Mouse (Mus musculus) stomach, postnatal 0 days (tissue): ENCODE data around the gene Ahcy. TPM values are rescaled to one million over a fixed set of nuclear protein-coding genes. Genes with fewer than 3 reads are reported as not detected.

Source experiments
- ATAC-seq: fragments of 200-750 bp; cut with Nextera tagmentation; 2 replicates; pipeline ENCODE4 v1.8.0; 2017; ENCODE audit not compliant: low FRiP score, low TSS enrichment
- DNase-seq: peaks from one replicate; pipeline ENCODE4 v3.0.0-alpha.2; 2016; ENCODE audit warnings: low spot score
- H3K27ac ChIP-seq: fragments of 300-500 bp; sonication (generic); replicated peaks from 2 replicates; pipeline ENCODE4 v1.5.1; 2014; ENCODE audit warnings: mild to moderate bottlenecking, control low read depth
- H3K27me3 ChIP-seq: fragments of 300-500 bp; sonication (generic); 2 replicates; pipeline ENCODE4 v1.6.1; 2014; ENCODE audit warnings: low read length; ENCODE audit not compliant: control insufficient read depth, insufficient read depth
- H3K36me3 ChIP-seq: fragments of 300-500 bp; sonication (generic); 2 replicates; pipeline ENCODE4 v1.6.1; 2014; ENCODE audit warnings: low read length, mixed read lengths; ENCODE audit not compliant: control insufficient read depth, insufficient read depth
- H3K4me1 ChIP-seq: fragments of 300-500 bp; sonication (generic); replicated peaks from 2 replicates; pipeline ENCODE4 v1.6.1; 2014; ENCODE audit warnings: antibody characterized with exemption; ENCODE audit not compliant: control insufficient read depth, insufficient read depth
- H3K4me2 ChIP-seq: fragments of 300-500 bp; sonication (generic); replicated peaks from 2 replicates; pipeline ENCODE4 v1.6.1; 2014; ENCODE audit warnings: low read depth, mild to moderate bottlenecking, control low read depth, moderate library complexity
- H3K4me3 ChIP-seq: fragments of 300-500 bp; sonication (generic); 2 replicates; pipeline ENCODE4 v1.5.1; 2014; ENCODE audit warnings: low read depth, low read length, control low read depth
- H3K9ac ChIP-seq: fragments of 300-500 bp; sonication (generic); 2 replicates; pipeline ENCODE4 v1.6.1; 2014; ENCODE audit warnings: mild to moderate bottlenecking, low read length, control low read depth, mixed read lengths
- H3K9me3 ChIP-seq: fragments of 300-500 bp; sonication (generic); 2 replicates; pipeline ENCODE4 v1.6.1; 2016; ENCODE audit warnings: low read length; ENCODE audit not compliant: control insufficient read depth
- CTCF ChIP-seq: IDR thresholded peaks from 2 replicates; pipeline ENCODE4 v1.5.1; 2016; ENCODE audit warnings: antibody characterized with exemption, low read depth, mild to moderate bottlenecking, moderate library complexity
- EP300 ChIP-seq: optimal IDR thresholded peaks from 2 replicates; pipeline ENCODE3; 2016; ENCODE audit warnings: antibody characterized with exemption
- WGBS: fragments of 180-500 bp; shearing (Covaris S2); extraction: QIAGEN DNeasy Blood & Tissue Kit; methylation state at CpG from one replicate; pipeline ENCODE4 v1.1.7; 2014; 5-methylcytosine and 5-hydroxymethylcytosine counted together
- polyA plus RNA-seq: library from polyadenylated mRNA; unstranded; fragments of >200 nt; fragmentation: Nextera tagmentation; extraction: Ambion mirVana; gene quantifications from 2 replicates; pipeline ENCODE4 v1.2.1, GENCODE M21; 2015

Ahcy gene
- polyA plus RNA-seq, 1 experiment from 2014 or later = 25.2 TPM

DNA sequence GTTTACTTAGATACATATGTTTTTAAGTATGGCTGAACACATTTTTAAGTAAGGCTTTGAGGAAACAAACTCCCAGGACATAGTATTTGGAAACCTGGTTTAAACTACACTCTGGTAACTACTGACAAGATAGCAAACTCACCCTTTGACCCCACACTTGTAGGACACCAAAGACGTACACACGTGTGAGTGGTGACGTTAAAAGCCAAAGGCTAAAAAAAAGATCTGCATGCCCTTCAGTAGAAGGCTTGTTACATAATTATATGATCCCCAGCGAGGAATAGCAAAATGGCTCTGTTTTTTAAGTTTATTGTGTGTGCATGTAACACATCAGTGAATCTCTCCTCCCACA is 5.9 kb upstream of the Ahcy start:
- no peaks in the 10 kb centered on the region; the same call in 1 of the 2 replicates for H3K4me1 ChIP-seq
- H3K4me3 ChIP-seq = no peak overlapping the region
- H3K4me2 ChIP-seq = no peak overlapping the region
- H3K27me3 ChIP-seq = no peaks in the 10 kb centered on the region
- no peak for TF ChIP-seq CTCF
- TF ChIP-seq EP300 = no peak
- H3K36me3 ChIP-seq = no peaks in the 10 kb centered on the region
- WGBS = 35% methylated on average over 4 of the region's 4 CpGs
- no peak overlapping the region for H3K27ac ChIP-seq
- no peaks in the 10 kb centered on the region for H3K9me3 ChIP-seq
- no peak for ATAC-seq
- no peak for DNase-seq
- no peak overlapping the region for H3K9ac ChIP-seq

DNA sequence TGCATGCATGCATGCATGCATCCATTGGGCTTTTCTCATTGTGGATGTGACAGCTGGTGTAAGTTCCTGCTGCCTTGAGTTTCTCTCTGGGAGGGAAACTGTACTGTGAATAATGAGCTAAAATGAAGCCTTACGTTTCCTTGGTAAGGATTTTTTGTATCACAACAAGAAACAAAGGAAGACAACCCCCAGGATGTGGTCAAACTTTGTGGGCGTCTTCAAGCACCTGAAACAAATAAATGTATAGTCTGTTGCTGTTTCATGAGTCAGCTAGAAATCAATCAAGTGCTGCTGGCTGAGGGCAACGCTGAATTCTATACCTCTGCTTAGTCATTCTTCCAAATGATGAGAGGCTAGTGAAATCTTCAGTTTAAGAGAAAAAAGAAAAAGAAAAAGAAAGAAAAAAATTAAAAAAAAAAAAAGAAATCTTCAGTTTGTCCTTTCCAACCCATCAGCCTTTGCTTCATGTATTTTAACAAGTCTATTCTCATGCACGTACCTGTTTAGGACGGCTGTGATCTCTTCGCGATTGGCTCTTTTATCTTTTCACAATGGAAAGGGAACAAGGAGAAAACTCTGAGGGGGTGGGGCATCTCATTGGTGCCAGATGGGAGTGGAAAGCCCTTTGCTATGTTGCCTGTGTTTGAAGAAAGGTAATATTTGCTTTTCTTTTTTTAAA is 5.3 kb upstream of the Ahcy start:
- H3K27me3 ChIP-seq = no peaks in the 10 kb centered on the region
- no peak for TF ChIP-seq CTCF
- no peak for TF ChIP-seq EP300
- ATAC-seq (no peak), DNase-seq (peak; percentile 44)
- WGBS = 27% methylated on average over 7 of the region's 7 CpGs
- H3K4me2 ChIP-seq = no peak overlapping the region
- H3K4me3 ChIP-seq = no peak overlapping the region
- H3K27ac ChIP-seq = no peak overlapping the region
- H3K9me3 ChIP-seq = no peaks in the 10 kb centered on the region
- no peak overlapping the region for H3K9ac ChIP-seq
- H3K4me1 ChIP-seq = no peaks in the 10 kb centered on the region; the same call in 1 of the 2 replicates
- no peaks in the 10 kb centered on the region for H3K36me3 ChIP-seq

DNA sequence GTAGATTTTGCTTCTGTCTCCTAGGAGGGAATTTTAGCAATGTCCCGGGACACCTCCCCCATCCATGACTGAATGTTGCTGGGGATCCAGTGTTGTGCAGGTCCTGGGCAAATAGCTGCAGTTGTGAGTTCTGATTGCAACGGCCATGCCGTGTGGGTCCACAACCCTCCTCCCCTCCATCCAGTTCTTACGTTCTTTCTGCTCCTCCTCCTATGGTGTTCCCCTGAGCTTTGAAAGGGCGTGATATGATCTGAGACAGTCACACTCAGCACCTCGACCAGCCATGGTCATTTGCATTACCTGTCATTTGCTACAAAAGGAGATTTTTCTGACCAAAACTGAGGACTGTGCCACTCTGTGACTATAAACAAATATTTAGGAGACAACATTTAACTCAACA is 1.4 kb upstream of the Ahcy start:
- no peak overlapping the region for H3K4me2 ChIP-seq
- no peaks in the 10 kb centered on the region; the same call in 1 of the 2 replicates for H3K4me1 ChIP-seq
- H3K27ac ChIP-seq = no peak overlapping the region
- no peak for DNase-seq
- no peaks in the 10 kb centered on the region for H3K27me3 ChIP-seq
- no peak overlapping the region for H3K9ac ChIP-seq
- H3K4me3 ChIP-seq = no peak overlapping the region
- TF ChIP-seq EP300 (no peak), CTCF (no peak)
- no peaks in the 10 kb centered on the region for H3K36me3 ChIP-seq
- no peak for ATAC-seq
- H3K9me3 ChIP-seq = no peaks in the 10 kb centered on the region
- WGBS = 78% methylated on average over 6 of the region's 6 CpGs

DNA sequence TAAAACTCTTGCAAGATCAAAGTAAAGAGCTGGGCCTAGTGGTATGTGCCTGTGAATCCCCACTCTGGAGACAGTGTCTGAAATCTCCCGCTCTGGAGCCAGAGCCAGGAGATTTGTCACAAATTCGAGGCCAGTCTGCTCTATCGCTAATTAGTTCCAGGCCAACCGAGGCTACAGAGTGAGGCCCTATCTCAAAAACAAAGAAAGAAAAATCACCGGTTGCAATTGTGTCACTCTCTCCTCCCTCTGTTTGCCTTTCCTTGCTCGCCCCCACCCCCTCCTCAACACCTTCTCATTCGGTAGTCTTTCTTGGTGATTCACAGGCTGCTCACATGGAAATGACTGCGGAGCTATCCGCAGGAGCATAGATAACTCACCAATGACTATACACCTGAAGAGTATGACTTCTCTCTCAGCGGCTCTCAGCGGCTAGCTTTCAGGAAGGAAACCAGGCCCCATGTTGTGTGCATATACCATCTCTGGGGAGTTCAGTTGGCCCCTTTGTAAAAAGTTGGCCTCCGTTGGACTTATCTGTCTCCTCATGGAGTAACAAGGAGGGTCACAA is 551 bp upstream of the Ahcy start:
- Histone ChIP-seq H3K4me3 (peak overlapping the region; percentile 69), H3K27ac (peak overlapping the region; percentile 67), H3K27me3 (no peaks in the 10 kb centered on the region), H3K9me3 (no peaks in the 10 kb centered on the region), H3K4me1 (no peaks in the 10 kb centered on the region; the same call in 1 of the 2 replicates), H3K9ac (peak overlapping the region; percentile 76), H3K4me2 (peak overlapping the region; percentile 86), H3K36me3 (no peaks in the 10 kb centered on the region)
- 30% methylated on average over 12 of the region's 12 CpGs for WGBS
- TF ChIP-seq CTCF (no peak), EP300 (no peak)
- no peak for ATAC-seq
- DNase-seq = peak; percentile 27

DNA sequence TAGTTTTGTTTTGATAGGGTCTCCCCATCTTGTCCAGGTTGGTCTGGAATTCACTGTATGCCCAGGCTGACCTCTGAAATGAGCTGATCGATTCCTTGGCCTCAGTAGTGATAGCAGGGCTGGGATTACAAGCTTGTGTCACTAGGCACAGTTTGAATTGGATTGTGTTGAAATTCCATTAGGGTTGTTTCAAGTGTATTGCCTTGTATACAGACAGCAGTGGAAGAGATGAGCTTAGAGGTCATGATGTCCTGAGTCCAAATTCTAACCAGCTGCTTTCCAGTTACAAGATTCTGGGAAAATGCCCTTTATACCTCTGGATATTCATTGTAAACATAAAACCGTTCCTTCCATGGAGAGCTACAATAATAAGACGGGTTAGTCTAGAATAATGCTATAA is 950 bp downstream of the Ahcy start:
- ATAC-seq (no peak), DNase-seq (no peak)
- Histone ChIP-seq H3K9me3 (no peaks in the 10 kb centered on the region), H3K9ac (peak overlapping the region; percentile 76), H3K4me2 (peak overlapping the region; percentile 86), H3K36me3 (no peaks in the 10 kb centered on the region), H3K4me3 (peak overlapping the region; percentile 69), H3K27ac (peak overlapping the region; percentile 67; the same call in 1 of the 2 replicates), H3K4me1 (no peaks in the 10 kb centered on the region; the same call in 1 of the 2 replicates), H3K27me3 (no peaks in the 10 kb centered on the region)
- 10% methylated on average over 3 of the region's 3 CpGs for WGBS
- TF ChIP-seq CTCF = no peak
- no peak for TF ChIP-seq EP300

- Histone ChIP-seq H3K4me3 (no peak overlapping the region), H3K27ac (no peak overlapping the region)
- WGBS = 88% methylated on average over 8 of the region's 8 CpGs
These were observed 1.7 kb downstream of the Ahcy start for GRCm38 (mm10) chr2:155072353-155073145.

More at GRCm38 (mm10) chr2:155072353-155073145, 1.7 kb downstream of the Ahcy start:
- ATAC-seq (no peak), DNase-seq (no peak)
- TF ChIP-seq CTCF = no peak
- TF ChIP-seq EP300 = no peak
- Histone ChIP-seq H3K9me3 (no peaks in the 10 kb centered on the region), H3K4me1 (no peaks in the 10 kb centered on the region; the same call in 1 of the 2 replicates), H3K27me3 (no peaks in the 10 kb centered on the region), H3K36me3 (no peaks in the 10 kb centered on the region), H3K9ac (no peak overlapping the region), H3K4me2 (no peak overlapping the region)
